Mouse (Mus musculus): Measurements from ENCODE around the gene Nupl1.

The Nupl1 gene

DNA sequence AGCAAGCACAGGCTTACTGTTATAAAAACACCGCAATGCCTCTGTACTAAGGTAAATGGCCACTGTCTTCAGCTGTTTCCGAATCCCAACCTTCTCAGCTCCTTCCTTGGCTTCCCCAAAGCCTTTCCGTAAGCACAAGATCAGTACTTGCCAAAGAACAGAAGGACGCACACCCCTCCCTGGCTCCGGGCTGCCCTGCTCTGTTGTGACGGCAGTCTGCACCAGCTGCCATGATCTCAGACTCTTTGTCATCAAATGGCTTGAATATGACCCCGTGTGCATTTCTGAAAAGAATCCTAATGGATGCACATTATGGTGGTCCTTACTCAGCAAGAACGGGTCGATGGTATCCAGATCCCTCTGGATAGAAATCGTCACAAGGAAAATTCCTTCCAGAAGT is 108.0 kb downstream of the Nupl1 start:
- no peak for DNase-seq

DNA sequence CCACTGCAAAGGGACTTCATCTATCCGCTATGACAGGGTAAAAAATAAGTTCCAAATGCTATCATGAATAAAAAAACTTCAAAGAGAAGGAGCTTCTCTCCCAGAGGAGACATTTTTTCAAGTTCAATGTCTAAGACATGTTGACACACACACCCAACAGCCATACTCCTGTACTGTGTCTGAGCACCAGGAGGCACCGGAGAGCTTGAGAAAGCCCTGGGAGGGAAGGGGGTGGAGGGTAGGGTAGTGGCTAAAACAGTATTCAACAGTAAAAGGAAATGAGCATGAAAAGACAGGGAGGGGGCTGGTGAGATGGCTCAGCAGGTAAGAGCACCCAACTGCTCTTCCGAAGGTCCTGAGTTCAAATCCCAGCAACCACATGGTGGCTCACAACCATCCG is 112.9 kb downstream of the Nupl1 start:
- DNase-seq, result no peak

DNA sequence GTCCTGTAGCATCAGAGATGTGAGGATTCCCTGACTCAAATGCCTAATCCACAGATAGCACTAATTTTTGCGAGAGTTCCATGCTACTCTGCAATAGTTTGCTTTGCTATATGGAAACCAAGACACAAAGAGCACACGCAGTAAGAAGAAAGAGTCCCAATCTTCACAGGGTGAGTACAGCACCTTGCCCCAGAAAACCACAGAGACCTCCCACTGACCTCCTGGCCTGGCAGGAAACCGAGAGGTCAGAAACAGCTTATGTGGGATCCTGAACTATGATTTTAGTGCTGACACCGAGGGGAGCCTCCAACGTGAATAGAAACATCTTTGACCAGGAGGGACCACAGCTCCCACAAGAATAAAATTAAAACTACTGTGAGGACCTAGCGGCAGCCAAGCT is 113.4 kb downstream of the Nupl1 start:
- DNase-seq, result no peak

DNA sequence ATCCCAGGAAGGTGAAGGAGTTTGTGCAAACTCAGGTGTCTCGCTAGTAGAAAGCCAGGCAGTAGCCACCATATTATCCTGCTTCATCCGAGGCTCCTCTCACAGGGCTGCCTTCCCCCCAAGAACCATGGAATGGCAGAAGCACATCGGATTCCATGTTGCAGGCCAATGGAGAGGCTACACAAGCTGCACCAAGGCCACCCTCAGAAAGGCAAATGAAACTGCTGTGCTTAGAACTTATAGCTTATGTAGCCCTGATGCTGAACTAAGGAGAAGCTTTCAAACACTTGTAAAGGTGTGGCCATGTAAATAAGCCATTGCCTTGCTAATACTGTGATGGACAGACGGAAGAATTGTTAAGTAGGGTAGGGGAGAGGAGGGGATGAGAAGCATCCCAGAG is 115.4 kb downstream of the Nupl1 start:
- no peak for DNase-seq

DNA sequence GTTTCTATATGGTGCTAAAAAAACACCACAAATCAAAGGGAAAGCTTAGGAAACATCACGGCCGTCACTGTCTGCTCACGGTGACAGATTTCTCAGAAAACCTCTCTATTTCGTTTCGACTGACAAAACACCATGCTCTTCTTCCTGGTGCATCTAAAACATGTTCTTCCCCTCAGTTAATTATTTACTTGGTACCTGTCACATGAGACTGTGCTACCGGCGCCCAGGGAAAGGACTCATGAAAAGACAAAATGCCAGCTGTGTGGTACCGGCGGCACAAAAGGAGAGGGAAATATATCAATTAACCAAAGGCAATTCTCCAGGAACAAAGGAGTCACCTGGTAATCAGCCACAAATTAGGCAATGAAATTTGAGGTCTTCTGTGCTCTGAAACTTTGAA is 116.5 kb downstream of the Nupl1 start:
- no peak for DNase-seq

All from thymus, adult 18-20 months (tissue).